Mouse (Mus musculus) megakaryocyte, adult 5-6 weeks (primary cell): Measurements from ENCODE around the gene Hdgf. TPM values are rescaled to one million over a fixed set of nuclear protein-coding genes. Genes with fewer than 3 reads are reported as not detected.

Source experiments
- ATAC-seq: 2 replicates; pipeline ENCODE4 v1.8.0; 2016; ENCODE audit warnings: mild to moderate bottlenecking, inconsistent platforms; ENCODE audit not compliant: poor library complexity, severe bottlenecking
- total RNA-seq, 2 experiments: library from RNA; stranded (forward) in 1 of 2; stranded (reverse) in 1 of 2; fragments of 153-499, 151-499 nt in 1 of 2; fragments of 221-1000, 200-1000 nt in 1 of 2; gene quantifications; 2 replicates each; pipeline versions ENCODE4 v1.2.3 to v1.2.4; 2015 to 2017

Gene Hdgf
- total RNA-seq, 2 experiments from 2014 or later, result 131 to 229 TPM

DNA sequence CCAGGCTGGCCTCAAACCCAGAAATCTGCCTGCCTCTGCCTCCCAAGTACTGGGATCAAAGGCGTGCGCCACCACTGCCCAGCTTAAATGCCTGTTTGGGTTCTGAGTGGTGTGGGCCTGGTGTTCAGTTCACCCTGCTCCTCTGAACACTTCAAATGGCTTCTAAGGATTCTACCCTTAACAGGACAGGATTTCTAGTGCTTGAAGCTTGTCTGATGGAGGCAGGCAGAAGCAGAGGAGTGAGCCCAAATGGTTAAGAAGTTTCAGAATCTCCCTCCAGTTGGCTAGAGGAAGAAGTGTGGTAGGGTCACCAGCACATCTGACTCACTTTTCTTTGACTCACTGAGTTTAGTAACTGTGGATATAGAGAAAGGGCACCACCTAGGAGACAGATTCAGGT is 3.3 kb downstream of the Hdgf start:
- ATAC-seq, result no peak

- ATAC-seq, result no peak
Measured at GRCm38 (mm10) chr3:87909874-87910273, 3.8 kb downstream of the Hdgf start.

- ATAC-seq, result peak; percentile 49
Measured at GRCm38 (mm10) chr3:87910573-87911141, 4.5 kb downstream of the Hdgf start.

- ATAC-seq, result no peak
Measured at GRCm38 (mm10) chr3:87913491-87913890, 7.4 kb downstream of the Hdgf start.

- no peak for ATAC-seq
Measured at GRCm38 (mm10) chr3:87913891-87914290, 7.8 kb downstream of the Hdgf start.

- no peak for ATAC-seq
Measured at GRCm38 (mm10) chr3:87916990-87917389, 10.9 kb downstream of the Hdgf start.

DNA sequence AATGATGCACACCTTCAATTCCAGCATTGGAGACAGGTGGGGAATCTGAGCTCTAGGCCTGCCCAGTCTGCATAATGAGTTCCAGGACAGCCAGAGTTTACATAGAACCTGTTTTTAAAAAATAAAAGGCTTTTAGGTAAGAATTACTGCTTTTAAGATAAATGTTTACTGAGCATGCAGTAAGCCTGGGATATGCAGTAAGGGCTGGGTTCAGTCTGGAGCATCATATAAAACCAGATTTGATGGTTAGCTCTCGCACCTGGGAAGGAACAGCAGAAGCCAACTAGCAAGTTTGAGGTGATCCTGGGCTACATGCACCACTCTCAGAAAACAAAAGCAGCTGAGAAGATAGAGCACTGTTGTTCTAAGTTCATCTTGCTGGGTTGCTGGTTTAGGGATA is 12.4 kb downstream of the Hdgf start:
- ATAC-seq, result no peak

- ATAC-seq, result peak; percentile 97
Measured at GRCm38 (mm10) chr3:87919336-87920108, 13.4 kb downstream of the Hdgf start, which contains the start of gene Mrpl24. Gene Mrpl24 (plus strand): TSS chr3:87919506.

- ATAC-seq, result no peak
Measured at GRCm38 (mm10) chr3:87920270-87920943, 14.3 kb downstream of the Hdgf start.

DNA sequence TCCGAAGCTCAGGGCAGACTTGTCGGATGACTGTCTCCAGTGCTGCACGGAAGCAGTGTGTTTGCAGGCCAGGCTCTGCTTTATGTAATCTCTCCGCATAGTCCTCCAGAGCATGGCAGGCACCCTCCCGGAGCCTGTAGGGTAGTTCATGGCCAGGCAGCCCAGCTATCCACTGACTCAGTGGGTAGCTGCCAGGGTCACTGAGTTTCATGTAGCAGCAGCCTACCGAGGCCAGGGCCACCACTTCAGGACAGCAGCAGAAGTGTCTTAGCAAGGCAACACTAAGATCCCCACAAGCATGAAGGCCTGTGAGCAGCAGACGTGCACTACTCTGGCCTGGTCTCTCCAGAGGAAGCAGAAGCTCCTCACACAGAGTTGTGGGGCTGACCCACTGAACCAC is 18.9 kb downstream of the Hdgf start:
- ATAC-seq, result no peak

GRCm38 (mm10) chr3:87927452-87927851 is 21.3 kb downstream of the Hdgf start:
- ATAC-seq, result no peak

GRCm38 (mm10) chr3:87929341-87930077 is 23.4 kb downstream of the Hdgf start:
- ATAC-seq, result no peak

DNA sequence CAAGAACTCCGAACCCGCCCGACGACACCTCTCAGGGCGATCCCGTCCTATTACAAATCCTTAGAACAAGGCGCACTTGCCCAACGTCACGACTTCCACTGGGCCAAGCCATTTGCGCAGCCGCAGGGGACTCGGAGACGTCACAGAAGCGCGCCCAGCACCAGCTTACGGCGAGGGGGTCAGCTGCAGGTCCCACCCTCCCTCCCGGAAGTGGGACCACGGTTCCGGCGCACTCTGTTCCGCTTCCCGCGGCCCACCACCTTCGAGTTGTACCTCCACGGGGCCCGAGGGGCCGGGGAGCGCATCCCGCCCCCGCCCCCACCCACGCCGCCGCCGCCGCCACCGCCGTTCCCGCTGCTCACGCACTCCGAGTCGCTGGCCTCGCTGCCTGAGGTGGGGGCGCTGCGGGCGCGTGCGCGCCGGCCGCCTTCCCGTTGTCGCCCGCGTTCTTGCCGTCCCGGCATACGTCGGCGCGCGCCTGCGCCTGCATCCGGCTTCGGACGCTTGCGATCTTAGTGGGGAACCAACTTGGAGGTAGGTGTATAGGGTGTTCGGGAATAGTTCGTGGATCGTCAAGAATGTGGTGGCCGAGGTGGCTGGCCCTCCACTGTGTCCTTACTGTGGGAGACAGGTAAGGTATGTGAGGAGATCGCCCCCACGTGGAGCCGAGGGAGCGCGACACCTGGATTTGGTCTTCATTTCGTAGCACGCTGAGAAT is 24.1 kb downstream of the Hdgf start, which contains the start of the genes Isg20l2 and Rrnad1:
Gene Isg20l2 (plus strand): TSS at position 237 of the 718 bp plus-strand sequence.
Gene Rrnad1 (minus strand): TSS at position 640 of the 718 bp plus-strand sequence.
- ATAC-seq, result peak; percentile 95

DNA sequence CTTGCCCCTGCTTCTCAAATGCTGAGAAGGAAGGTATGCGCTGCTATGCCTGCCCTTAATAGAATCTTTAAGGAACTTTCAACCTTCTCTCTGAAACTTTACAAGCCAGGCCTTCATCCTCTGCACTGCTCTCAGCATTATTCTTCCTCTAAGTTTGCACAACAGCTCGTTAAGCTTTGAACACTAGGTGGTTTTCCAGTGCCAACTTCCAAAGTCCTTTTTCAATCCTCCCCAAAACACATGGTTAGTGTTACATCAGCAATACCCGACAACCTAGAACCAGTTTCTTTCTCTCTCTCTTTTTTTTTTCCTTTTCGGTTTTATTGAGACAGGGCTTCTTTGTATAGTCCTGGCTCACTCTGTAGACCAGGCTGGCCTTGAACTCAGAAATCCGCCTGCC is 27.9 kb downstream of the Hdgf start:
- ATAC-seq, result no peak

DNA sequence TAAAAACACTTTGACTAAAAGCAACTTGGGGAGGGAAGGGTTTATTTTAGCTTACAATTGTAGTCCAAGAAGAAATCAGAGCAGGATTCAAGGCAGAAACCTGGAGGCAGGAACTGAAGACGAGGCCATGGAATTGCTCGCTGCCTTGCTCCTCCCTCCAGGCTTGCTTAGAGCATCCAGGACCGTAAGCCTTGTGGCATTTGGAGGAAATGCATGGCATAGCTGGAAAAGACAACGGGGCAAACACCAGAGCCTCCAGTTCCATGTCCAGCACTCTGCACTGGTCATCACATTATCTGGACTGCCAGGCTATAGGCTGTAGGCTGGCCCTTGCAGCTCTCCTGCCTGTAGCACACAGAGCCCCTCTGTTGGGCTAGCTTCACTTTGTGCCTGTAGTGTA is 28.4 kb downstream of the Hdgf start:
- ATAC-seq, result no peak

GRCm38 (mm10) chr3:87935201-87935600 is 29.1 kb downstream of the Hdgf start:
- ATAC-seq, result no peak

- peak; percentile 60 for ATAC-seq
Measured at GRCm38 (mm10) chr3:87935776-87936175, 29.7 kb downstream of the Hdgf start.

DNA sequence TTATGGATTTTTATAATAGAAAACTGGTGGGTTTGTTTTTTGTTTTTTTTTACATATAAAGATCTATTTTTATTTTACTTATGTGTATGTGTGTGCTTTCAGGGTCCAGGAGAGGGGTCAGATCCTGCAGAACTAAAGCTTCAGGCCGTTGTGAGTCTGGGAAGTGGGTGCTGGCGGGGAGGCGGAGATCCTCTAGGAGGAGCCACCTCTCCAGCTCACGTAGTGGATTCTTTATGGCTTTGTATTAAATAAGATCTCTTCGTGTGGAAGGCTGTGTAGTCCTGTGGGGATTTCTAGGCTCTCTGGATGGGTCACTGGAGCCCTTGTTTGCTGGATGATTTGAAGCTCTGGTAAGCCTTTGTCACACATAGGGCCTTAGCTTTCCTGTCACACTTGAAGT is 34.5 kb downstream of the Hdgf start:
- ATAC-seq, result no peak

DNA sequence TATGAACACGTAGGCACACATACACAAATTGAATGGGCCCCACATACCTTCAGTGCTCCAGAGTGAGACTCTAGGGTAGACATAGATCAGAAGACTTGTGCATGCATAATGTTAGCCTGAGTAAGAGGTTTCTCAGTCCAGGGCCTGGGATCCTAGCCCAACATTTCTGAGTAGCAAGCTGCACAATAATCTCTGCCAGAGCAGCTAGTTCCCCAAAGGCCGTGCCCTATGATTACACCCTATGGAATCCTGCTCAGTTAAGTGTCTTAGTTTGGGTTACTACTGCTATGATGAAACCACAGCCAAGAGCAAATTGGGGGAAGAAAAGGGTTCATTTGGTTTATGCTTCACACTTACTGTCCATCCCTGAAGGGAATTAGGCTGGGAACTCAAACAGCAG is 36.4 kb downstream of the Hdgf start:
- ATAC-seq, result no peak

DNA sequence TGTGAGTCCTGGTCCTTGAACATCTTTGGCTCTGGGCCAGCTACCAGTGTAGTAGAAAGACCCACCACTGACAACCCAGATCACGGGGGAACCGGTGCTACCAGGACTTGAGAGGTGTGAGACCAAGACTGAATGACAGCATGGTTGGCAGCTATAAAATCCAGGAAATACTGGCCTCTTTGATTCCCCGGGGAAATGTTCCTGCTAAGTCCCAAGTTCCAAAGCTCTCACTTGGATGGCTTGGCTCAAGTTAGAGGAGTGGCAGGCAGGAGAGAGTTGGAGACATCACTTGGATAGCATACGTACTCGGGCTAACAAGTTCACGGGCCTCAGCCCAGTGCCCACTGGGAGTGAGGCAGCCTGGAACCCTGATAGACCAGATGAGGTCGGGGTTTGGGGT is 37.5 kb downstream of the Hdgf start:
- no peak for ATAC-seq
